Mouse (Mus musculus) common myeloid progenitor, adult 5-6 weeks (primary cell): ENCODE results near the gene Ewsr1. TPM values are rescaled to one million over a fixed set of nuclear protein-coding genes. Genes with fewer than 3 reads are reported as not detected.
A peak's percentile ranks its signal among the peaks of the same experiment; 100 is the strongest.

Experiments
- ATAC-seq: replicated peaks from 2 replicates; pipeline ENCODE4 v1.8.0; 2016; ENCODE audit warnings: low read depth, mild to moderate bottlenecking, moderate TSS enrichment, inconsistent platforms; ENCODE audit not compliant: poor library complexity, severe bottlenecking
- total RNA-seq: library from RNA; stranded (forward); fragments of 200-1000, 187-1606 nt; gene quantifications from 2 replicates; pipeline ENCODE4 v1.2.3, GENCODE M21; 2017

The Ewsr1 gene
- total RNA-seq, 1 experiment from 2014 or later, result 659 TPM

DNA sequence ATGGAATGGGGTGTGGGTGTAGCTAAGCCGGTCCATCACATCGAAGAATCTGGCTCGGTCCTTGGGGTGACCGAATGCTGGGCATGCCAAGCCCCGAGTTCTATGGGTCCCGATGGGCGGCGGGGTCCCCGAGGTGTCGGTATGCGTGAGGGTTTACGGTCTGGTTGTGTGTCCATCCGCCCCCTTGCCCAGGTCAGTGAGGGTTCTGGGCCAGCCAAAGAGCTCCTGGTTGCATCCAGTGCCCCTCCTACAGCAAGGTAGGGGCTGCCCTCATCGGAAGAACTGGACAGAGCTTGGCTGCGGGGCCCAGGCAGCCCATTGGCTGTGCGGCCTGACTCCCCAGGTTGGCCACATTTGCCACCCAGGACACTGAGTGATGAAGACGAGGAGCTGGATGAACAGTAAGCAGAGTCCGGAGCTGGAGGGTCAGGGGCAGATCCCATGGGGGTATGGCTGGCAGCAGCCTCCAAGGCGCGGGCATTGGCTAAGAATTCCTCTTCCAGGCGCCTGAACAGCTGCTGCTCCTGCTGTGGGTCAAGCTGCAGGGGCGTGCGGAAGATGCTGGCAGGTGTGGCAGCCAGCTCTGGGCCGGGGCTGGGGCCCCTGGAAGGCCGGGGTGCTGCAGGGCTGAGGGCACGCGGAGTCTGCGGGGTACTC, 38.2 kb downstream of the Ewsr1 start:
- ATAC-seq, result no peak

DNA sequence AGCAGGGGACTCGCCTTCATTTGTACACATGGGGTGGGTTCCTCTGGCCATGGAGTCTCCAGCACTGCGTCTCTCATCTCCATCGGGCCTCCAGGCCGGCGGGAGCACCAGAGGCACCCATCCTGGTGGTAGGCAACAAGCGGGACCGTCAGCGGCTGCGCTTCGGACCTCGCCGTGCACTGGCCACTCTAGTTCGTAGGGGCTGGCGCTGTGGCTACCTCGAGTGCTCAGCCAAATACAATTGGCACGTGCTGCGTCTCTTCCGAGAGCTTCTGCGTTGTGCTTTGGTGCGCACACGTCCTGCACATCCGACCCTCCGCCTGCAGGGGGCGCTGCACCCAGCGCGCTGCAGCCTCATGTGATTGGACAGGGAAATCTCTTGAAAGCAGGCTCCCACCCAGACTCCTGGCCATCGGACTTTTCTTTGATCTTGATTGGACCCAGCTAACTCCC, 39.3 kb downstream of the Ewsr1 start:
- 0 out of 2 replicates have a peak, but pooled peaks have one; percentile 17 for ATAC-seq

DNA sequence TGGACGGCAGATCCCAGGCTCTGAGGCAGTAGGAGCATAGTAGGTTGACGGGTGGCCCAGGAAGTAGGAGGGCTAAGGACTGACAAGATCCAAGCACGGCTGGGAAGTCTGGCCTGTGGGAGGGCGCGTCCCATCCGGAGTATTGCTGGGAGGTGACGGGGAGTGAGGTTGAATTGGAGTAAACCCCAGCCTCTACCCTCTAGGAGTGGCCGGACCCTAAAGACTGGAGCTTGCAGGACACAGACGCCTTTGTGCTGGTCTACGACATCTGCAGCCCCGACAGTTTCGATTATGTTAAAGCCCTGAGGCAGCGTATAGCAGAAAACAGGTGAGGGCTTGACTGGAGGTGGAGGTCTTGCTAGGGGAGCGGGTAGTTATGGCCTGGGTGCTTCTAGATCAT, 39.8 kb downstream of the Ewsr1 start:
- ATAC-seq, result no peak

DNA sequence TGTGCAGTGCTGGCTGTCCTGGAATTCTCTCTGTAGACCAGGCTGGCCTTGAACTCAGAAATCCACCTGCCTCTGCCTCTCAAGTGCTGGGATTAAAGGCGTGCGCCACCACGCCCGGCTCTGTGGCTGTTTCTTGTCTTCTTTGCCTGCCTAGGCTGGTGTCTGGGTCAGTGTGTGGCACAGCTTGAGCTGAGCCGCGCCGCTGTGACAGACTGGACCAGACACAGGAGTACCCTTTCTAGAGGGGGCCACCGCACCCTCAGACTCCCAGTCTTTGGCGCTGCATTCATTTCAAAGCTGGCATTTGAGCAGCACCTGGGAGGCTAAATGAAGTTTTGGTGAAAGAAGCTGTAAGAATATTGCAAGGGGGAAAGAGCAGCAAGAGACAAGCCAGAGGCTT, 40.3 kb downstream of the Ewsr1 start:
- no peak for ATAC-seq

DNA sequence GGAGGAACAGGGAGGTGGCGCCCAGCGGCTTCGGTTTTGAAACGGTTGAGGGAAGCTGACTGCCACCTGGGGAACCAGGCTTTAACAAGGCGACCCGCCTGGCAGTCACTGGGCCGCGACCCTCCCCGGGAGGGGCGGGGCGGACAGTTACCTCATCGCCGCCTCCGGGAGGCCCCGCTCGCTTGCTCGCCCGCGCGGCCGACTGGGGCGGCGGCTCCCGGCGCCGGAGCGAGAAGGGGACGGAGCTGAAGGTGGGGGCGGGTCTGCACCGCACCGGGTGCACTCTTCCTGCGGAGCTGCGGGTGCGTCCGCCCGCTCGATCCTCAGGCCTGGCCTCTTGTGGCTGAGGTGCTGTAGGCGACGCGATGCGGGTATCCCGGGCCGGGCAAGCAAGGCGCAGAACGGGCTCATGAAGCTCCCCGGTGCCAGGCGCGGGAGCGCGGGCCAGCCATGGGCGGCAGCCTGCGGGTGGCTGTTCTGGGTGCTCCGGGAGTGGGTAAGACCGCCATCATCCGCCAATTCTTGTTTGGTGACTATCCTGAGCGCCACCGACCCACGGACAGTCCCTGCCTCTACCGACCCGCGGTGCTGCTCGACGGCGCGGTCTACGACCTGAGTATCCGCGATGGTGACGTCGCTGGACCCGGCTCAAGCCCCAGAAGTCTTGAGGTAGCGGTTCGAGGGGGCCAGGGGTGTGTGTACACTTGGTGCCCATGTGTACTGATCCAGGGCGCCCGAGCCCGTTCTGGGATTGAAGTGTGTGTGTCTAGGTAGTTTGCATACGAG, 41.0 kb downstream of the Ewsr1 start, which contains the start of gene Rasl10a:
TSS of gene Rasl10a (plus strand) at position 273 of the 786 bp plus-strand sequence.
- 0 out of 2 replicates have a peak, but pooled peaks have one; percentile 2 for ATAC-seq

DNA sequence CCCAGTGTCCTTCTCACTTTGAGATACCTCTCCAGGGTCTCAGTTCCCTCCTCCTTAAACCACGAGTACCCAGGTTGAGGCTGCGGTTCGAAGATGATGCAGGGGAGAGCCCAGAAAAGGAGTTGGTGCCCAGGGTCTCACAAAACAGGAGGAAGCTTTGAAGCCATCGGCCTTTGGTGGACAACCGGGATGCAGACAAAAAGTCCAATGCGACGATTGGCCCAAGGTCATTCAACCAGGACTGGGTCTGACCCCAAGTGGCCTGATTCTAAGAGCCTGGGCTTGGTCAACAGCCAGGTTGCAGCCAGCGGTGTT, 41.6 kb downstream of the Ewsr1 start:
- no peak for ATAC-seq

DNA sequence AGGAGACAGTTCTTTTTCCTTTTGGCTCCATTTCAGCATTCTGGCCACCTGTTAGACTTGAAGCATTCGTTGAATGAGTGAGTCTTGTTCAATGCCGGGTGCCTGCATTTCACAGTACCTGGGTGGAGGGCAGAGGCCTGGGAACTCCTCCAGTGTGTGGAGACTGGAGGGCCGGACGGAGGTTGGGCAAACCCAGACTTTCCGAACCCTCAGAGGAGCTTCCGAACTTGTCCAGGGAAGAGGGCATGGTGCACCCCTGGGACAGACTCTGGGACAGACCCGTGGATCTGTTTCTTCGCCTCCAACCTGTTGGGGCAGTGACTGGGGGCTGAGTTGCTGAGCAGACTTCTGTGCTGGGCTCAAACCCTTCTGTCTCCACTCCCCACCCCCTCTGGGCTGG, 42.0 kb downstream of the Ewsr1 start:
- no peak for ATAC-seq

DNA sequence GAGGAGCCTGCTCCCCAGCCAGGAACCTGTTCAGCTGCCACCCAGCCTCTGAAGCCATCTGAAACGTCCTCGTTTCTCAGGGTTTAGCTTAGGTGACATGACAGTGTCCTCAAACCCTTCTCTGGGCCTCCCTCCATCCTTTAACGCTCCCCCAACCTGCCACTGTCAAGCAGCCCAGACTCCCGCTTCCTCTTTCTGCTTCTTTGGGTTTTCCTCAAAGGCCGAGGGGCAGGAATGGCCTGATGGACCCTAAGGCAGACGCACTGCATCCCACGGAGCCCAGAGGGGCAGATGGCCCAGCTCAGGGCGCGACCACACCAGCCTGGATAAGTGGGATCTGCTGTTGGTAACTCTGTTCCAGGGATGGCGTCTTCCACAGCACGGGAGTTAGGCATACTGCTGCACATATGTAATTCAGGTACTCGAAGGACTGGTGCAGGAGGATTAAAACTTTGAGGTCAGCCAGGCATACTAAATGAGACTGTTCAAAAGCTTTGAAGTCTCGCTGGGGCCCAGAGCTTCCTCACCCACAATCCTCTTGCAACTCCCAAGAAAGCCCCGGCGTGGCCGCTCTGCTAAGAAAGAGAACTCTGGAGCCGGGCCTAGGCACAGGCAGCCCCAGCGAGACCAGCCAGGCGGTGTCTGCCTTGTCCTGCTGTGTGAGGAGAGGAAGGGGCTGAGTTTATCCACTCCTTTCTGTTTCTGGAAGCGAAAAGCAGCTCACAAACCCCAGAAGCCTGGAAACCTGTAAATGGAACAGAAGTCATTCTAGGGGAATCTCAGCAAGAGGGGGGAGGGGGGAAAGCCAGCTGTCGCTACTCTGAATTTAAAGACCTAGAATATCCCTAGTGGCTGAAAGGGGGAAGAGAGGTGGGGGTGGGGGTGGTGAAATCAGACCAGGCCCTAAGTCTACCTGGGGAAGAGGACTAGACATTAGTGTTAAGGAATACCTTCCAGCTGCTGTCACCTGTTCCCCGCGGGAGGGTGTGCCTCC, 42.8 kb downstream of the Ewsr1 start:
- ATAC-seq, result no peak

DNA sequence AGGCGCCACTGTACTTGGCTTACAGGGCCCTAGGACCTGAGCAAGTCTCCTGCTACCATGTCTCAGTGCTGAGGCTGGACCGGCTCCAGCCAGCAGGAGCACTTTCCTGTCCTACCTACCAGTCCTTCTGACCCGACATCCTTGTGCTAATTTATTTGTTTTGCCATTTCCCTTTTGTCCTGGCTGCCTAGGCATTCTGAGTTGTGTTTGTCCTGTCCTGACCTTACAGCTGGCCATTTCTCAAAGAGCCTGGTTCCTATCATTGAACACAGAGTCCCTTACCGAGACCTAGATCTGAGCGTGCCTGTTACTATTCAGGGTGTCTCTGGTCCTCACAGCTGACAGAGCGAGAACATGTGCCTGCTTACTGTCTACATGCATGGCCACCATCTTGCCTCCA, 44.2 kb downstream of the Ewsr1 start:
- no peak for ATAC-seq

DNA sequence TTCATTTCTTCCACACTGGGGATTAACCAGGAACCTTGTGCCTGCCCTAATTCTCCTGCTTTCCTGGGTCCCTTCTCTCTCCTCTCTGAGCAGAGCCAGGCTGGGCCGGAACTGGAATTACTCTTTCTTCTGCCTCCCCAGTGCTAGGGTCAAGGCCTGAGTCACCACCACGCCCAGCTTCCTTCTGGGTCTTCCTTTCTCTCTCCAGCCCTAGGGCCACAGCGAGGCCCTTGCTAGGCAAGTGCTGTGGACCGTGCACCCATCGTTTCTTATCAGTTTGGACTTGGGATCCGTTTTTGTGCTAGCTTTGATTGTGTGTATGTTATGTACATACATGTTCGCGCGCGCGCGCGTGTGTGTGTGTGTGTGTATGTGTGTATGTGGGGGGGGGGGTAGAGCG, 44.9 kb downstream of the Ewsr1 start:
- ATAC-seq, result no peak

DNA sequence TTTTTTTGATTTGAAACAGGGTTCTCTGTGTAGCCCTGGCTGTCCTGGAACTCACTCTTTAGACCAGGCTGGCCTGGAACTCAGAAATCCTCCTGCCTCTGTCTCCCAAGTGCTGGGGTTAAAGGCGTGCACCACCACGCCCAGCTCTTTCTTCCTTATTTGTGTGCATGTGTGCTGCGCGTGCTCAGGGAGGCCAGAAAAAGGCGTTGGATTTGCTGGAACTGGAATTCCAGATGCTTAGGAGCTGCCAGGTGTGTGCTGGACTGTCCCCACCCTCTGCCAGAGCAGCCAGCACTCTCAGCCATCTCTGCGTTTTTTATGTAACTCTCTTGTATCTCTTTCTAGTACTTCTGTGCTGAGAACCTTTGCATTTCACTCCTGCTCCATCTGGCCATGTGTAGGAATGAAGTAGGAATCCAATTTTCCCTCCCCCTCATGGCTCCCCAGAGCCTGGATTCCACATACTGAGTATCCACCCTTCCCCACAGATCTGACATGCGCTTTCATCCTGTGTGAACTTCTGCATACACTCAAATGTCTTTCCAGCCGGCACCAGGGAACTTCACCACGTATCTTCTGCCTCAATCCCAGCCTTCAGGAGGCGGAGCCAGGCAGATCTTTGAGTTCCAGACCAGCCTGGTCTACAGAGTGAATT, 46.7 kb downstream of the Ewsr1 start:
- ATAC-seq, result no peak

DNA sequence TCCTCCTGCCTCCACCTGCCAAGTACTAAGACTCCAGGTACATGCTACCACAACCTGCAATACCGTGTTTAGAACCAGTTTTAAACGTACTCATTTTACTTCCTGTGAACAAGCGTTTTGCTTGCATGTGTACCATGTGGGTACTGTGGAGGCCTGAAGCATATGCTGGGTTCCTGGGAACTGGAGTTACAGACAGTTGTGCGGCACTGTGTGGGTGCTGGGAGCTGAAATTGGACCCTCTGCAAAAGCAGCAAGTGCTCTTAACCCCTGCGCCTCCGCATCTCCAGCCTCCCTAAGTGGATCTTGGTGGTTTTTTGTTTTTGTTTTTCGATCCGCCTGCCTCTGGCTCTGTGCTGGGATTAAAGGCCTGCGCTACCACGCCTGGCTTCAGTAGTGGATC, 47.4 kb downstream of the Ewsr1 start:
- ATAC-seq, result no peak

DNA sequence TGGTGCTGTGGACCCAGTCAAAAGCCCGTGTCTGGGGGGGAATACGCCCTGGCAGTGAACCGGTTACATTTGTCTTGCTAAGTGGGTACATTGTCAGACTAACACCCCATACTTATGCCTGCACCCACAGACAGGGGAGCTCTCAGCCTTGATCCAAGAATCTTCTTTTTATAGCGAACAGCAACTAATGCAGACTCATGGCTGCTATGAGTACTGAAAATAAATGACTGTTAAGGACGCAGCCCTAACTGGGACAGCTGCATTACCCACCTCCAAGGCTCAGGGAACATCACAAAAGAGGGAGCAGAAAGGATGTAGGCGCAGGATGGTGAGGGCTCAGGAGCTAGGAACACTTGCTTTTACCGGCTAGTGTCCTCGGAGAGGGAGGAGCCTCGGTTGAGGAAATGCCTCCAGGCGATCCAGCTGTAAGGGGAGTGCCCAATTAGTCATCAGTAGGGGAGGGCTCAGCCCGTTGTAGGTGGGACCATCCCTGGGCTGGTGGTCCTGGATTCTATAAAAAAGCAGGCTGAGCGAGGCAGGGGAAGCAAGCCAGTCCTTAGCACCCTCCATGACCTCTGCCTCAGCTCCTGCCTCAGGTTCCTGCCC, 52.6 kb downstream of the Ewsr1 start:
- ATAC-seq, result no peak

DNA sequence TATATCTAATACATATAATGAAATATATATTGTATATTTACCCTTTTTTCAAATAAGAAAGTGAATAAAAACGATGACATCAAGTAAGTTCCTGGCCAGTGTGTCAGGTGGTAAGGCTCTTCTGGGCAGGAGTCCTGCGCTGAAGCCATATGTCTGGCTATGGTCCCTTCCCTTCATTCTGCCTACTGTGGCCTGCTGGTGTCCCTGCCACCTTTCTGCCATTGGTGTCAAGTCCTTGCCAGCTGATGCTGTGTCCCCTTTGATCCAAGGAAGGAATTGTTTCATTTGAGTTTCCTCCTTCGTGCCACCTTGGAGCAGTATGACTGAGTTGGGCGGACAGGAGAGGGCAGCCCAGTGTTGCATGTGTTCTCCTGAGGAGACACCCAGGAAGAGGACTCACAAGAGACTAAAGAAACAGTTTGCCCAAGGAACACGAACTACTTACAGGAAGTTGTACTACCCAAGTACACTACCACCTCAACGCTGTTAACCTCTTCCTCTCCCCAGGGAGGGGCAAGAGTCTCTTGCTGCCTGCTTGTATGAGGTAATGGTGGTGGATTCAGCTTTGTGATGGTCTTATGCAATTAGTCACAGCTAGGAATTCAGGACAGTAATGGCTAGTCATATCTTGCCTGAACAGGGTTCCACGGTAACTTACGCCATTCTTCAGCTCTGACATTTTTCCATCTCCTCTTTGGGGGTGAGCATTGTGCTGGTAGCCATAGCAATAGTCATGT, 56.3 kb downstream of the Ewsr1 start:
- ATAC-seq, result 0 out of 2 replicates have a peak, but pooled peaks have one; percentile 27

DNA sequence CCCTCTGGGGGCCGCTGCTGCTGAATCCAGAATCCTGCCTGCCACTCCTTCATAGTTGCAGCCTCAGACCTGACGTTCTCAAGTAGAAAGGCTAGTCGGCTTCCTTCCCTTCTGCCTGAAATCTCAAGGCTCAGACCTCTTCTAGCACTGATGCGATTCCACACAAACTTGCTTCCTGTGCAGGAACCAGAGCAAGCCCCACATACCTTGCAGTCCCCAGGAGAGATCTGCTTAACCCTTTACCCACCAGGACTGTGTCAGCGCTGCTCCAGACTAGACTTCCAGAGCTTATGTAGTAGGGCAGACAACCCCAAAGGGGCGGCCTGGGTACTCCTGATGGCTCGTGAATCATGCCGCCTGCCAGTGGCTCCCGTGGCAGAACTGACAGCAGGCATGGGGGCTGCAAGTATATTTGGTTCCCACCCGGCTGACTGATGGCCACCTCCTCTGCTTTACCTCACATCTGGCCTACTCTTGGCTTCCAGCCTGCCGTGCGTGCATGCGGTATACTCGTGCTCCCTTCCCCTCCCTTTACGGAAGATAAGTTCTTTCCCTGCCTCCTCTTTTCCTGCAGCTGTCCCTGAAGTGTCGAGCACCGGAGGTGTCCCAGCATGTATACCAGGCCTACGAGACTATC, 57.8 kb downstream of the Ewsr1 start:
- no peak for ATAC-seq

DNA sequence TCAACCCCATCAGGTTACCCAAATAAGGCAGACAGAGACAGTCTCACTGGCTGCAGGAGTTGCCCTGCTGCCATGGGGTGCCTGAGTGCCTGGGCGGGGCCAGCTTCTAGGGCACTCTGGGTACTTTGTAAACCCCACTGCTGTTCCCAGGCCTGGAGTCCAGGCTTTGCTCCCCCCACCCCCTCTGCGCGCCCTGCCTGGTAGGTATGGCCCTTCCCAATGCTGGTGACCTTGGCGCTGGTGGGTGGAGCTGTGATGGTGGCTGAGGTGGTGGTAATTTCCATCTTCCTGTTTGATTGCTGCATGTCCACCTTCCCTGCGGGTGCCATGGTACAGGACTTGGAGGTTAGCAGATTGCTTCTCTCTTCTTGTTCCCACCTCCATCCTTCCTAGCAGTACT, 58.5 kb downstream of the Ewsr1 start:
- ATAC-seq, result no peak

DNA sequence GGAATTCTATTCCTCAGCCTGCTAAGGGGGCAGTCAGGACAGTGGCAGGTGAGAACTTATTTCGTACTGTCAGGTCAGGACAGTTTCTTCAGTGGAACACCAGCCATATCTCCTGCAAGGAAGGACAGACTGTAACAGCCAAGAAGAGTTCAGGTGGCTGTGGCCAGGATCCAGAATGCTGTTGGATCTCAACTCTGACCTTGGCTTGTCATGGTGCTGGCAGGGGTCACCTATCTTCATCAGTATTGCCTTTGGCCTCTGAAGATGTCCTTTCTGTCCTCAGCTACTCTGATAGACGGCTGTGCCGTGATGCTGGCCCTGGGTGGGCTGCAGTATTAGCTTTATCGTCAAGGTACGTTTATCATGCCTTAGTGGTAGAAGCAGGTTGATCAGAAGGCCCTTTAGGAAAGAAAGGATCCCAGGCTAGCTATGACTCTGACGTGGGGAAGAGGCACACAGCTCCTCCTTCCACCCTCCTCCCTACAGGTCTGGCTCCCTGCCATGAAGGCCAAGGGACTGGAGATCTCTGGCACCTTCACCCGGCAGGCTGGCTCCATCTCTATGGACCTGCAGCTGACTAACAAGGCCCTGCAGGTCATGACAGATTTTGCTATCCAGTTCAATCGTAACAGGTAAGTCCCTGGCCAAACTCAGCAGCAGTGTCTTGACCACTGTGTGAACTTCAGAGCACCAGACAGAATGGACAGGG, 61.8 kb downstream of the Ewsr1 start:
- no peak for ATAC-seq

DNA sequence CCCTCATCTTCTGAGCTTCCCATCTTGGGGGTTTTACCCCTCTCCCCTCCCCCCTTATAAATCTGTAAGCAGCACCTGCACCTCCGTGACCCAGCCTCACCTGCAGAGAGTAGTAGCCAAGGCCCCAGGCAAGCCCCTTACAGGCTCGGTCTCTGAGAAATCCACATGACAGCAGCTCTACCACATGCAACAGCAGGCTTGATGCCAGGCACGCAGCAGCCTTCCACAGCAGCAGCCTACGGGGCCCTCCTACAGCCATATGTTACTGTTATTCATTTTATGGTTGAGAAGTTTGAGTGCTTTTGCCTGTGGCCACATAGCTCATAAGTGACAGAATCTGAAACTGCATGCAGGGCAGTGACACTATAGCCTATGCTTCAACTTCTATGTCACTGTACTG, 63.6 kb downstream of the Ewsr1 start:
- ATAC-seq, result no peak
